In the genomic region with DNA sequence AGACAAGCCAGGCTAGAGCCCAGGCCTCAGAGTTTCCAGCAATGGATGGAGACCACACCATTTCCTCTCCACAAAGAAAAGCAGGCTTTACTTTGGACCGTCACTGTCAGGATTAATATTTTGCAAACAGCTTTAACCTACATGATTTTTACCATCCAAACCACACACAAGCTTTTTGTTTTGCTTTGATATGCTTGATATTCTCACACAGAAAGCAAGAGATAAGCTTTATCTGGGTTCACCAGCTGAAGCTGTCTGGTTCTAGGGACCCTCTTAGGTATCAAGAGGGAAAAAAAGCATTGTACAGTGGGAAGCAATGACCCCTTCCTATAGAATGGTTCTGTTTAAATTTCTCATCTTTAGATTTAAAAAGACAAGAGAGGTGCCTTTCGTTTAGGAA, we compare ENCODE assay signal across 18 mouse cellular contexts. TPM values are rescaled to one million over a fixed set of nuclear protein-coding genes. Genes with fewer than 3 reads are reported as not detected.
DNase-seq lines count a peak whose midpoint lies in the region; ATAC-seq and TF ChIP-seq lines count a peak whose summit lies in the region.
"Had no signal": no experiment of that assay in that cellular context is flagged by ENCODE, and none has a peak within 500 bp of the region (broad histone marks: within the 10 kb centered on the region; RNA-seq: fewer than 3 reads in every experiment).

No protein-coding gene starts in this region.

- H3K4me1 ChIP-seq in heart, embryonic 14.5 days (ENCODE audit: control insufficient read depth in 2 of 2, insufficient read depth in 2 of 2, low read length in 2 of 2), result peaks cover 0 to under 1% of the 10 kb centered on the region in 2 experiments; a peak in 1 of 4 replicates
- H3K4me1 ChIP-seq in heart, embryonic 10.5 days, result peaks cover 16% of the 10 kb centered on the region
- peaks cover 0 to 2% of the 10 kb centered on the region in 2 experiments; a peak in 2 of 4 replicates for H3K4me1 ChIP-seq in MEL (ENCODE audit: control insufficient read depth in 1 of 2, insufficient read depth in 2 of 2, low read length in 2 of 2)
- peaks cover 41% of the 10 kb centered on the region for H3K4me1 ChIP-seq in embryonic facial prominence, embryonic 13.5 days
- H3K4me1 ChIP-seq in intestine, postnatal 0 days (replicated peaks; ENCODE audit: control insufficient read depth, insufficient read depth, low read length), result no peaks in the 10 kb centered on the region

- no peak overlapping the region for H3K27ac ChIP-seq in heart, embryonic 14.5 days (replicated peaks in 1 of 2; ENCODE audit: control insufficient read depth in 1 of 2, insufficient read depth in 1 of 2, low read depth in 2 of 2, low read length in 2 of 2)
- H3K27ac ChIP-seq in heart, embryonic 10.5 days, result no peak overlapping the region
- no peak overlapping the region for H3K27ac ChIP-seq in MEL (ENCODE audit: control insufficient read depth, low read depth, low read length)
- no peak overlapping the region for H3K27ac ChIP-seq in embryonic facial prominence, embryonic 13.5 days
- H3K27ac ChIP-seq in intestine, postnatal 0 days (ENCODE audit: low read depth, low read length), result no peak overlapping the region
- H3K27ac ChIP-seq: forebrain, embryonic 13.5 days; forebrain, embryonic 15.5 days had no signal

- H3K4me3 ChIP-seq in heart, embryonic 14.5 days (ENCODE audit: control insufficient read depth in 1 of 2, insufficient read depth in 1 of 2, low read depth in 1 of 2, low read length in 2 of 2), result no peak overlapping the region
- H3K4me3 ChIP-seq in heart, embryonic 10.5 days, result no peak overlapping the region
- H3K4me3 ChIP-seq in MEL (ENCODE audit: control insufficient read depth in 1 of 2, insufficient read depth in 1 of 2, low read depth in 2 of 2, low read length in 2 of 2), result no peak overlapping the region
- no peak overlapping the region for H3K4me3 ChIP-seq in embryonic facial prominence, embryonic 13.5 days
- H3K4me3 ChIP-seq in intestine, postnatal 0 days (ENCODE audit: low read depth, low read length), result no peak overlapping the region
- H3K4me3 ChIP-seq: forebrain, embryonic 13.5 days; forebrain, embryonic 15.5 days had no signal

- TF ChIP-seq CTCF in MEL (IDR thresholded peaks at IDR 0.05 in 2 of 3, conservative IDR thresholded peaks at IDR 0.05 in 1 of 3; ENCODE audit: control insufficient read depth in 1 of 3, insufficient read depth in 1 of 3, low read depth in 2 of 3, low read length in 3 of 3, poor library complexity in 1 of 3, severe bottlenecking in 1 of 3), result no peak
- TF ChIP-seq CTCF in intestine, postnatal 0 days (IDR thresholded peaks at IDR 0.05; ENCODE audit: low read depth), result no peak

- H3K79me2 ChIP-seq in MEL (ENCODE audit: control insufficient read depth, insufficient read depth, low read length, poor library complexity), result no peaks in the 10 kb centered on the region

- 73% methylated on average over 2 of the region's 2 CpGs for WGBS in heart, embryonic 14.5 days
- 82% methylated on average over 2 of the region's 2 CpGs for WGBS in heart, embryonic 10.5 days
- 80% methylated on average over 2 of the region's 2 CpGs for WGBS in embryonic facial prominence, embryonic 13.5 days
- 91% methylated on average over 2 of the region's 2 CpGs for WGBS in intestine, postnatal 0 days

- H3K9me3 ChIP-seq in heart, embryonic 14.5 days (ENCODE audit: control insufficient read depth, low read length), result no peaks in the 10 kb centered on the region
- no peaks in the 10 kb centered on the region for H3K9me3 ChIP-seq in heart, embryonic 10.5 days
- no peaks in the 10 kb centered on the region for H3K9me3 ChIP-seq in MEL (replicated peaks; ENCODE audit: insufficient read depth, low read length)
- no peaks in the 10 kb centered on the region for H3K9me3 ChIP-seq in embryonic facial prominence, embryonic 13.5 days
- no peaks in the 10 kb centered on the region for H3K9me3 ChIP-seq in intestine, postnatal 0 days (ENCODE audit: control insufficient read depth)
- H3K9me3 ChIP-seq: forebrain, embryonic 13.5 days; forebrain, embryonic 15.5 days had no signal

- no peak for TF ChIP-seq RAD21 in MEL (IDR thresholded peaks at IDR 0.05; ENCODE audit: low read depth, low read length)

- peaks cover 88% of the 10 kb centered on the region for H3K36me3 ChIP-seq in heart, embryonic 14.5 days (ENCODE audit: control insufficient read depth, insufficient read depth, low read length)
- peaks cover 79% of the 10 kb centered on the region for H3K36me3 ChIP-seq in heart, embryonic 10.5 days
- H3K36me3 ChIP-seq in MEL (ENCODE audit: control insufficient read depth in 1 of 2, insufficient read depth in 2 of 2, low read length in 2 of 2), result peaks cover 0 to 6% of the 10 kb centered on the region in 2 experiments; a peak in 1 of 4 replicates
- peaks cover 65% of the 10 kb centered on the region for H3K36me3 ChIP-seq in embryonic facial prominence, embryonic 13.5 days
- H3K36me3 ChIP-seq in intestine, postnatal 0 days (ENCODE audit: control insufficient read depth, insufficient read depth), result peaks cover 68% of the 10 kb centered on the region

- H3K4me2 ChIP-seq in heart, embryonic 14.5 days (ENCODE audit: low read length), result no peak overlapping the region
- H3K4me2 ChIP-seq in embryonic facial prominence, embryonic 13.5 days, result peak overlapping the region; percentile 40
- H3K4me2 ChIP-seq in intestine, postnatal 0 days (replicated peaks; ENCODE audit: low read depth), result no peak overlapping the region
- H3K4me2 ChIP-seq: forebrain, embryonic 13.5 days; forebrain, embryonic 15.5 days had no signal

- peak in 1 of 2 experiments; percentile 19; a peak in 1 of 4 replicates for TF ChIP-seq EP300 in MEL (IDR thresholded peaks at IDR 0.05; ENCODE audit: low read depth in 1 of 2, low read length in 2 of 2)

- no peak for TF ChIP-seq POLR2A in MEL (IDR thresholded peaks at IDR 0.05; ENCODE audit: control insufficient read depth in 1 of 2, insufficient read depth in 1 of 2, low read depth in 1 of 2, low read length in 2 of 2, poor library complexity in 1 of 2)

- H3K27me3 ChIP-seq in heart, embryonic 14.5 days (ENCODE audit: control insufficient read depth, insufficient read depth, low read length), result no peaks in the 10 kb centered on the region
- no peaks in the 10 kb centered on the region for H3K27me3 ChIP-seq in heart, embryonic 10.5 days (ENCODE audit: insufficient read depth, poor library complexity, severe bottlenecking)
- no peaks in the 10 kb centered on the region for H3K27me3 ChIP-seq in MEL (ENCODE audit: control insufficient read depth in 1 of 2, insufficient read depth in 2 of 2, low read length in 2 of 2)
- no peaks in the 10 kb centered on the region for H3K27me3 ChIP-seq in embryonic facial prominence, embryonic 13.5 days
- H3K27me3 ChIP-seq in intestine, postnatal 0 days (replicated peaks; ENCODE audit: control insufficient read depth, insufficient read depth, low read length), result no peaks in the 10 kb centered on the region
- H3K27me3 ChIP-seq: forebrain, embryonic 13.5 days; forebrain, embryonic 15.5 days; Patski had no signal

- H3K9ac ChIP-seq in heart, embryonic 14.5 days (ENCODE audit: low read length), result 0 out of 2 replicates have a peak overlapping the region, but pooled peaks have one; percentile 16
- H3K9ac ChIP-seq in MEL (ENCODE audit: control insufficient read depth, low read depth, low read length, poor library complexity, severe bottlenecking), result no peak overlapping the region
- H3K9ac ChIP-seq in embryonic facial prominence, embryonic 13.5 days, result no peak overlapping the region
- H3K9ac ChIP-seq in intestine, postnatal 0 days (ENCODE audit: low read depth, low read length), result no peak overlapping the region
- H3K9ac ChIP-seq: forebrain, embryonic 13.5 days; forebrain, embryonic 15.5 days; forebrain, postnatal 0 days had no signal

- DNase-seq in heart, embryonic 10.5 days (ENCODE audit: low spot score), result no peak
- DNase-seq in MEL (ENCODE audit: low read depth, low spot score), result no peak
- DNase-seq: adrenal gland, adult 8-10 months; adrenal gland, postnatal 14 days; adrenal gland, postnatal 36 days; cerebellum, adult 11-12 months; cerebellum, adult 2 months; cerebellum, adult 9-10 months; cerebellum, postnatal 10 days; cerebellum, postnatal 25 days; forebrain, postnatal 0 days had no signal

- no peak for ATAC-seq in heart, embryonic 14.5 days (ENCODE audit: insufficient number of reproducible peaks, insufficient read depth, low FRiP score, low read depth)
- no peak for ATAC-seq in embryonic facial prominence, embryonic 13.5 days (ENCODE audit: insufficient number of reproducible peaks, insufficient read depth, low FRiP score, low TSS enrichment, low read depth)
- no peak for ATAC-seq in intestine, postnatal 0 days
- ATAC-seq: activated CD4-positive, CD25-positive, alpha-beta regulatory T cell, adult 4 months; forebrain, embryonic 13.5 days; forebrain, embryonic 15.5 days; forebrain, postnatal 0 days; Patski had no signal

TF ChIP-seq in MEL, 35 proteins besides CTCF, POLR2A, EP300 and RAD21:
- TF ChIP-seq JUND (IDR thresholded peaks at IDR 0.05; ENCODE audit: low read depth, low read length) (no peak), ZKSCAN1 (IDR thresholded peaks at IDR 0.05; ENCODE audit: low read depth, low read length) (no peak), TCF12 (IDR thresholded peaks at IDR 0.05; ENCODE audit: low read depth, low read length) (peak; percentile 63), SMC3 (IDR thresholded peaks at IDR 0.05; ENCODE audit: low read depth, low read length) (no peak), TAL1 (IDR thresholded peaks at IDR 0.05; ENCODE audit: low read length) (no peak), GATA1 (IDR thresholded peaks at IDR 0.05; ENCODE audit: low read depth, low read length) (peak; percentile 39; the same call in 1 of the 2 replicates), RCOR1 (IDR thresholded peaks at IDR 0.05; ENCODE audit: low read depth, low read length) (peak; percentile 57), MAFK (IDR thresholded peaks at IDR 0.05; ENCODE audit: borderline replicate concordance, low read depth, low read length) (no peak)
TF ChIP-seq in MEL: peak in this region for 3.

RNA-seq across cellular contexts. Expression of a gene that starts 56.2 kb away (rescaled TPM):
- 15.4 and 19.7 TPM in 2 replicates for polyA plus RNA-seq in heart, embryonic 14.5 days (2014; fragmentation: Nextera tagmentation; extraction: Ambion mirVana)
- 33.2 and 37.2 TPM in 2 replicates for polyA plus RNA-seq in heart, embryonic 10.5 days (2016; fragmentation: Nextera tagmentation; extraction: Ambion mirVana)
- total RNA-seq in MEL (2012; rRNA removed), result 14.6 and 16.7 TPM in 2 replicates
- polyA plus RNA-seq in MEL (2012; ENCODE audit: insufficient read depth in 1 of 2, insufficient read length in 2 of 2, low read depth in 1 of 2, low replicate concordance in 2 of 2, missing spikeins in 1 of 2), result 10 to 100 TPM in 1 of 2 experiments, not detected in 1; 25.9 TPM
- polyA plus RNA-seq in embryonic facial prominence, embryonic 13.5 days (2015; fragmentation: Nextera tagmentation; extraction: Ambion mirVana), result 45.1 and 47.2 TPM in 2 replicates
- 16.0 and 17.6 TPM in 2 replicates for polyA plus RNA-seq in intestine, postnatal 0 days (2015; fragmentation: Nextera tagmentation; extraction: Ambion mirVana)
